Mouse (Mus musculus) hematopoietic multipotent progenitor cell, adult 10-12 weeks (in vitro differentiated cells): ENCODE results near the gene Hnrnpc. TPM values are rescaled to one million over a fixed set of nuclear protein-coding genes. Genes with fewer than 3 reads are reported as not detected.

Experiments used
- polyA plus RNA-seq: library from polyadenylated mRNA; stranded (reverse); fragments of >175 nt; gene quantifications from 2 replicates; pipeline ENCODE4 v1.2.3, GENCODE M21; 2012; ENCODE audit warnings: low replicate concordance

Hnrnpc gene
- polyA plus RNA-seq: 12.0 and 24.1 TPM in 2 replicates

GRCm38 (mm10) chr14:52103856-52104676 lies at the start of gene Hnrnpc:
Hnrnpc (minus strand) TSS chr14:52104028.

GRCm38 (mm10) chr14:52110346-52110745 lies 6.5 kb upstream of the Hnrnpc start, which contains the start of gene Rpgrip1:
Rpgrip1 (plus strand) TSS chr14:52110704.

GRCm38 (mm10) chr14:52042359-52042758 lies 61.5 kb downstream of the Hnrnpc start, which contains the start of gene Olfr221:
Olfr221 (minus strand) TSS chr14:52042459.

Other genes with a start within 250 kb of the Hnrnpc start
- 3.5 and 39.0 TPM in 2 replicates for gene Mettl17, start 219.2 kb downstream of the Hnrnpc start, polyA plus RNA-seq
- 0.09 TPM in 1 of 2 replicates, not detected in the other for gene Slc39a2, start 211.1 kb downstream of the Hnrnpc start, polyA plus RNA-seq
- gene Ndrg2, start 189.9 kb downstream of the Hnrnpc start, polyA plus RNA-seq: 3.1 and 7.2 TPM in 2 replicates
- not detected in 2 replicates for gene Tppp2, start 185.6 kb downstream of the Hnrnpc start, polyA plus RNA-seq
- not detected in 2 replicates for gene Rnase13, start 181.3 kb downstream of the Hnrnpc start, polyA plus RNA-seq
- gene Arhgef40, start 119.3 kb downstream of the Hnrnpc start, polyA plus RNA-seq: 15.3 and 30.0 TPM in 2 replicates
- gene Tmem253, start 88.4 kb downstream of the Hnrnpc start, polyA plus RNA-seq: not detected in 2 replicates
- gene Zfp219, start 83.3 kb downstream of the Hnrnpc start, polyA plus RNA-seq: 35.0 and 79.9 TPM in 2 replicates
- gene Olfr221, start 61.6 kb downstream of the Hnrnpc start, polyA plus RNA-seq: not detected in 2 replicates
- 6.8 and 11.8 TPM in 2 replicates for gene Rpgrip1, start 6.7 kb upstream of the Hnrnpc start, polyA plus RNA-seq
- gene Supt16, start 93.4 kb upstream of the Hnrnpc start, polyA plus RNA-seq: 7.8 and 20.4 TPM in 2 replicates
- 9.6 and 30.6 TPM in 2 replicates for gene Chd8, start 153.8 kb upstream of the Hnrnpc start, polyA plus RNA-seq
- 24.0 and 40.0 TPM in 2 replicates for gene Tox4, start 175.1 kb upstream of the Hnrnpc start, polyA plus RNA-seq
- 0.48 and 1.7 TPM in 2 replicates for gene Rab2b, start 175.5 kb upstream of the Hnrnpc start, polyA plus RNA-seq
- gene Mettl3, start 201.1 kb upstream of the Hnrnpc start, polyA plus RNA-seq: 5.0 and 12.1 TPM in 2 replicates
- 2.6 and 3.0 TPM in 2 replicates for gene Sall2, start 224.7 kb upstream of the Hnrnpc start, polyA plus RNA-seq